Mouse (Mus musculus): ENCODE results near the gene Dcst2. TPM values are rescaled to one million over a fixed set of nuclear protein-coding genes. Genes with fewer than 3 reads are reported as not detected.

The Dcst2 gene
- polyA plus RNA-seq, 1 experiment from 2014 or later, result 0.34 TPM

- H3K27me3 ChIP-seq (ENCODE audit: insufficient read depth, poor library complexity, severe bottlenecking), result peaks cover 75% of the 10 kb centered on the region
- peaks cover 55% of the 10 kb centered on the region for H3K4me1 ChIP-seq (replicated peaks)
- H3K27ac ChIP-seq, result no peak overlapping the region
- no peaks in the 10 kb centered on the region for H3K9me3 ChIP-seq
- no peak for DNase-seq (ENCODE audit: low spot score)
- 0 out of 2 replicates have a peak, but pooled peaks cover 8% of the 10 kb centered on the region for H3K36me3 ChIP-seq
- no peak overlapping the region for H3K4me3 ChIP-seq
- 51% methylated on average over 5 of the region's 5 CpGs for WGBS
Measured at GRCm38 (mm10) chr3:89351271-89351670, 10.5 kb upstream of the Dcst2 start.

GRCm38 (mm10) chr3:89354816-89355511, 6.8 kb upstream of the Dcst2 start:
- 19% methylated on average over 5 of the region's 5 CpGs for WGBS
- no peaks in the 10 kb centered on the region for H3K9me3 ChIP-seq
- no peak overlapping the region; the same call in 1 of the 2 replicates for H3K27ac ChIP-seq
- H3K4me1 ChIP-seq (replicated peaks), result peaks cover 38% of the 10 kb centered on the region
- H3K27me3 ChIP-seq (ENCODE audit: insufficient read depth, poor library complexity, severe bottlenecking), result peaks cover 55% of the 10 kb centered on the region
- H3K4me3 ChIP-seq, result 0 out of 2 replicates have a peak overlapping the region, but pooled peaks have one; percentile 6
- no peaks in the 10 kb centered on the region for H3K36me3 ChIP-seq
- peak; percentile 87 for DNase-seq (ENCODE audit: low spot score)

GRCm38 (mm10) chr3:89355512-89355902, 6.3 kb upstream of the Dcst2 start:
- Histone ChIP-seq H3K36me3 (no peaks in the 10 kb centered on the region), H3K9me3 (no peaks in the 10 kb centered on the region), H3K4me3 (0 out of 2 replicates have a peak overlapping the region, but pooled peaks have one; percentile 6), H3K4me1 (replicated peaks) (peaks cover 37% of the 10 kb centered on the region), H3K27ac (no peak overlapping the region; the same call in 1 of the 2 replicates), H3K27me3 (ENCODE audit: insufficient read depth, poor library complexity, severe bottlenecking) (peaks cover 49% of the 10 kb centered on the region)
- WGBS, result 78% methylated on average over 6 of the region's 6 CpGs
- DNase-seq (ENCODE audit: low spot score), result no peak

GRCm38 (mm10) chr3:89356029-89356428, 5.7 kb upstream of the Dcst2 start:
- no peak for DNase-seq (ENCODE audit: low spot score)
- no peak overlapping the region for H3K4me3 ChIP-seq
- no peaks in the 10 kb centered on the region for H3K9me3 ChIP-seq
- 71% methylated on average over 9 of the region's 9 CpGs for WGBS
- peaks cover 36% of the 10 kb centered on the region for H3K4me1 ChIP-seq (replicated peaks)
- no peaks in the 10 kb centered on the region for H3K36me3 ChIP-seq
- peaks cover 44% of the 10 kb centered on the region for H3K27me3 ChIP-seq (ENCODE audit: insufficient read depth, poor library complexity, severe bottlenecking)
- H3K27ac ChIP-seq, result no peak overlapping the region

GRCm38 (mm10) chr3:89359630-89360029, 2.1 kb upstream of the Dcst2 start:
- no peaks in the 10 kb centered on the region for H3K36me3 ChIP-seq
- WGBS, result 66% methylated on average over 6 of the region's 6 CpGs
- H3K27ac ChIP-seq, result peak overlapping the region; percentile 59; the same call in 1 of the 2 replicates
- peaks cover 17% of the 10 kb centered on the region; the same call in 1 of the 2 replicates for H3K27me3 ChIP-seq (ENCODE audit: insufficient read depth, poor library complexity, severe bottlenecking)
- no peak for DNase-seq (ENCODE audit: low spot score)
- no peaks in the 10 kb centered on the region for H3K9me3 ChIP-seq
- peaks cover 22% of the 10 kb centered on the region for H3K4me1 ChIP-seq (replicated peaks)
- H3K4me3 ChIP-seq, result no peak overlapping the region

GRCm38 (mm10) chr3:89360237-89360636, 1.5 kb upstream of the Dcst2 start:
- H3K27ac ChIP-seq, result peak overlapping the region; percentile 59
- no peaks in the 10 kb centered on the region for H3K36me3 ChIP-seq
- no peaks in the 10 kb centered on the region for H3K9me3 ChIP-seq
- no peak for DNase-seq (ENCODE audit: low spot score)
- 81% methylated on average over 3 of the region's 3 CpGs for WGBS
- H3K4me3 ChIP-seq, result no peak overlapping the region
- peaks cover 16% of the 10 kb centered on the region; the same call in 1 of the 2 replicates for H3K27me3 ChIP-seq (ENCODE audit: insufficient read depth, poor library complexity, severe bottlenecking)
- H3K4me1 ChIP-seq (replicated peaks), result peaks cover 23% of the 10 kb centered on the region

- Histone ChIP-seq H3K9me3 (no peaks in the 10 kb centered on the region), H3K27ac (no peak overlapping the region), H3K27me3 (ENCODE audit: insufficient read depth, poor library complexity, severe bottlenecking) (peaks cover 16% of the 10 kb centered on the region), H3K4me3 (no peak overlapping the region), H3K4me1 (replicated peaks) (peaks cover 33% of the 10 kb centered on the region), H3K36me3 (no peaks in the 10 kb centered on the region)
- 54% methylated on average over 8 of the region's 8 CpGs for WGBS
- DNase-seq (ENCODE audit: low spot score), result no peak
Measured at GRCm38 (mm10) chr3:89364631-89365030, 2.9 kb downstream of the Dcst2 start.

GRCm38 (mm10) chr3:89365153-89365485, 3.3 kb downstream of the Dcst2 start, which contains the start of gene Dcst1:
TSS of gene Dcst1 (minus strand) at chr3:89365253.
- Histone ChIP-seq H3K9me3 (no peaks in the 10 kb centered on the region), H3K27ac (no peak within 1 kb of the TSS), H3K27me3 (ENCODE audit: insufficient read depth, poor library complexity, severe bottlenecking) (peaks cover 16% of the 10 kb centered on the region), H3K4me3 (no peak within 1 kb of the TSS), H3K4me1 (replicated peaks) (peaks cover 28% of the 10 kb centered on the region), H3K36me3 (no peaks in the 10 kb centered on the region)
- WGBS, result 79% methylated on average over 11 of the region's 11 CpGs
- DNase-seq (ENCODE audit: low spot score), result no peak

GRCm38 (mm10) chr3:89365486-89366414, 4.0 kb downstream of the Dcst2 start:
- no peak for DNase-seq (ENCODE audit: low spot score)
- H3K4me3 ChIP-seq, result no peak overlapping the region
- H3K36me3 ChIP-seq, result no peaks in the 10 kb centered on the region
- H3K27ac ChIP-seq, result no peak overlapping the region
- no peaks in the 10 kb centered on the region for H3K9me3 ChIP-seq
- peaks cover 16% of the 10 kb centered on the region for H3K27me3 ChIP-seq (ENCODE audit: insufficient read depth, poor library complexity, severe bottlenecking)
- peaks cover 23% of the 10 kb centered on the region for H3K4me1 ChIP-seq (replicated peaks)
- 78% methylated on average over 20 of the region's 20 CpGs for WGBS

GRCm38 (mm10) chr3:89367338-89367737, 5.6 kb downstream of the Dcst2 start:
- peaks cover 16% of the 10 kb centered on the region for H3K27me3 ChIP-seq (ENCODE audit: insufficient read depth, poor library complexity, severe bottlenecking)
- no peak overlapping the region for H3K4me3 ChIP-seq
- no peak overlapping the region for H3K27ac ChIP-seq
- DNase-seq (ENCODE audit: low spot score), result no peak
- peaks cover 23% of the 10 kb centered on the region for H3K4me1 ChIP-seq (replicated peaks)
- 64% methylated on average over 11 of the region's 11 CpGs for WGBS
- no peaks in the 10 kb centered on the region for H3K36me3 ChIP-seq
- no peaks in the 10 kb centered on the region for H3K9me3 ChIP-seq

- Histone ChIP-seq H3K27me3 (ENCODE audit: insufficient read depth, poor library complexity, severe bottlenecking) (no peaks in the 10 kb centered on the region), H3K36me3 (no peaks in the 10 kb centered on the region), H3K27ac (no peak overlapping the region), H3K4me3 (no peak overlapping the region), H3K4me1 (replicated peaks) (peaks cover 11% of the 10 kb centered on the region), H3K9me3 (no peaks in the 10 kb centered on the region)
- DNase-seq (ENCODE audit: low spot score), result no peak
- 47% methylated on average over 5 of the region's 5 CpGs for WGBS
Measured at GRCm38 (mm10) chr3:89373581-89374231, 11.9 kb downstream of the Dcst2 start.

- DNase-seq (ENCODE audit: low spot score), result no peak
- Histone ChIP-seq H3K36me3 (peaks cover 18% of the 10 kb centered on the region; the same call in 1 of the 2 replicates), H3K27ac (peak overlapping the region; percentile 93), H3K4me1 (replicated peaks) (peaks cover 25% of the 10 kb centered on the region), H3K27me3 (ENCODE audit: insufficient read depth, poor library complexity, severe bottlenecking) (no peaks in the 10 kb centered on the region), H3K9me3 (no peaks in the 10 kb centered on the region), H3K4me3 (peak overlapping the region; percentile 65)
- 67% methylated on average over 4 of the region's 4 CpGs for WGBS
Measured at GRCm38 (mm10) chr3:89377831-89378230, 16.1 kb downstream of the Dcst2 start.
